Mouse (Mus musculus) lung, adult 2 months (tissue): ENCODE measurements around the gene Slc6a13.

Experiments used
- CTCF ChIP-seq: fragments of 200-500 bp; IDR thresholded peaks from 2 replicates; pipeline ENCODE4 v1.5.1; 2011; ENCODE audit warnings: mild to moderate bottlenecking, low read length, control low read depth; ENCODE audit not compliant: insufficient read depth
- POLR2A ChIP-seq: fragments of 200-500 bp; IDR thresholded peaks from 2 replicates; pipeline ENCODE4 v1.6.1; 2011; ENCODE audit warnings: low read depth, mild to moderate bottlenecking, control low read depth, low read length, borderline replicate concordance; ENCODE audit errors: extremely low read depth

DNA sequence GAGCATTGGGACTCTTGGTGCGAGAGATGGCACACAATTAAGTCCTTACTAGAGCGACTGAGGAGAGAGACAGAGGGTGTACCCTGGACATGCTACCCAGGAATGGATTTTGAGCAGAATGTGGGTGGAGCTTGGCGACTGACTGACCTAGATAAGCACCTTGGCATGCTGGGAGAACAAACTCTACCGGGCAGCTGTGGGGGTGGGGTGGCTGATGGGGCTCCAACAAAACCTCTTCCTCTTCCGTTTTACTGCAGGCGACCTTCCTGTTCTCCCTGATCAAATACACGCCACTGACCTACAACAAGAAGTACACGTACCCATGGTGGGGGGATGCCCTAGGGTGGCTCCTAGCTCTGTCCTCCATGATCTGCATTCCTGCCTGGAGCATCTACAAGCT lies 36.5 kb downstream of the Slc6a13 start:
- TF ChIP-seq CTCF (no peak), POLR2A (no peak)
